Mouse (Mus musculus) brain, embryonic 14.5 days (tissue): ENCODE measurements around the gene Dcaf1.

Source experiments
- CTCF ChIP-seq: fragments of 200-500 bp; IDR thresholded peaks from 2 replicates; pipeline ENCODE4 v1.5.1; 2012; ENCODE audit warnings: inconsistent platforms, mild to moderate bottlenecking, moderate library complexity, borderline replicate concordance; ENCODE audit not compliant: insufficient read depth, insufficient read length; ENCODE audit errors: extremely low read depth
- POLR2A ChIP-seq: fragments of 200-500 bp; IDR thresholded peaks from 2 replicates; pipeline ENCODE4 v1.6.1; 2012; ENCODE audit warnings: mild to moderate bottlenecking, inconsistent platforms, borderline replicate concordance; ENCODE audit not compliant: poor library complexity, insufficient read depth, insufficient read length, severe bottlenecking; ENCODE audit errors: extremely low read depth

- TF ChIP-seq CTCF = no peak
- TF ChIP-seq POLR2A = no peak
Observed at GRCm38 (mm10) chr9:106856664-106857063, 35.0 kb downstream of the Dcaf1 start.
